Mouse (Mus musculus) granulocyte monocyte progenitor cell, adult 5-6 weeks (primary cell): Measurements from ENCODE around the gene Plekhg6. TPM values are rescaled to one million over a fixed set of nuclear protein-coding genes. Genes with fewer than 3 reads are reported as not detected.
A peak's percentile ranks its signal among the peaks of the same experiment; 100 is the strongest.

Experiments used
- ATAC-seq: replicated peaks from 2 replicates; pipeline ENCODE4 v1.8.0; 2016; ENCODE audit warnings: mild to moderate bottlenecking, moderate TSS enrichment, inconsistent platforms; ENCODE audit not compliant: poor library complexity, severe bottlenecking
- total RNA-seq, 2 experiments: library from RNA; stranded (forward) in 1 of 2; stranded (reverse) in 1 of 2; fragments of 200-712, 200-1000 nt in 1 of 2; fragments of >200 nt in 1 of 2; fragmentation: Nextera tagmentation in 1 of 2; gene quantifications; 2 replicates each; pipeline ENCODE4 v1.2.3; 2014 to 2017

The Plekhg6 gene
- total RNA-seq, 2 experiments from 2014 or later = not detected

DNA sequence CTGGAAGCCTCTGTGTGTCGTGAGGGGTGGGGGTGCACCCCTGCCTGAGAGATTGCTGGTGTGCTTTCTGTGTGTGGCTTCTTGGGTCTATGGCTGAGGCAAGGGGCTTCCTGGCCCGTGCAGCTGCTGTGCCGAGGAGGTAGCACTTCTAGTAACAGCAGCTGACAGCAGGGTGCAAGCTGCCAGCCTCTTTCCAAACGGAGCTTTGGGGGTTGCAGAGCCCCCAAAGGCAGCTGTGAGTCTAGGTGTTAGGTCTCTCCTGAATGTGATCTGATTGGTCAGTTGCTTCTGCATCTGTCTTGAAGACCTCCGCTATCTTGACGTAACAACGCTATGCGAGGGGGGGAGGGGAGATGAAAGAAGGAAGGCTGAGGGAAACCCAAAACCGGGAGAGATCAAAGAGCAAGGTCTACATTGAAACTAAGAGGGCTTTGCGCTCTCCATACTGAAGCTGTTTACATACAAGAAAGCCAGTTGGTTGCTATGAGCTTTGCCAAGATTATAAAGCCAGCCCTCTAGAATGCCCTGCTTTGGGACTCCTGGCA, 25.3 kb downstream of the Plekhg6 start:
- no peak for ATAC-seq

DNA sequence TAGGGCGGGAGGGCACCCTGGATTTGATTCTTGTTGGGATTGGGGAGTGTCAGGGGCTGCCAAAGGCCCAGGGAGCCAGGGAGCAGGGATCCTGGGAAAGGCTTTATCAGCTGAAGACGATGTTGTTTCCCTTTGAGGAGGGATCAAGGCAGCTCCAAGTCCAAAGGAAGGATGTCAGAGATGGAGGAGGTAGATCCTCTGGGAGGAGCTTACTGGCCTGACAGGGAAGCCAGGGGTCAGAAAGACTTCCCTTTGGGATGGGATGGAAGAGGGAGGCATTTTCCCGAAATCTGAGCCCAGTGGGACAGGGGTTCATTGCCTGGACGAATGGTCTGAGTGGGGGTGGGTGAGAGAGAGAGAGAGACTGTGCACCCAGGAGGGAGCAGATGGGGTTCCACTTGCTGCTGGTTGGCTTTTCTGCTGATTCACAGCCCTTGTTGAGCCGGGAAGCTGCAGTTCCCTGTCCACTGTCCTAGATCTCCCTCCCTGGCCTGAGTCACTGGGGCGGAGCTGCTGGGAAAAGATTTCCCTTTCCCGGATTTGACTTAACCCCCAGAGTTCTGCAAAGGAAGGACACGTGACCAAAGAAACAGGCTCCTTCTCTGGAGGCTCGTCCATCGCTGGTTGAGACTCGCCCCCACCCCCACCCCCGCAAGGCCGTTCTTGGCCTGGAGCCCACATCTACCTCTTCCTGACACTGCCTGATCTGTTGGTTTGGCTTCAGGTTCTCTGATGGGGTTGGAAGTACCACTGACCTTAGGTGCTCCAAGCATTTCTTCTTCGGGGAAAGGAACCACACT, 26.0 kb downstream of the Plekhg6 start:
- ATAC-seq = peak; percentile 8; the same call in 1 of the 2 replicates

DNA sequence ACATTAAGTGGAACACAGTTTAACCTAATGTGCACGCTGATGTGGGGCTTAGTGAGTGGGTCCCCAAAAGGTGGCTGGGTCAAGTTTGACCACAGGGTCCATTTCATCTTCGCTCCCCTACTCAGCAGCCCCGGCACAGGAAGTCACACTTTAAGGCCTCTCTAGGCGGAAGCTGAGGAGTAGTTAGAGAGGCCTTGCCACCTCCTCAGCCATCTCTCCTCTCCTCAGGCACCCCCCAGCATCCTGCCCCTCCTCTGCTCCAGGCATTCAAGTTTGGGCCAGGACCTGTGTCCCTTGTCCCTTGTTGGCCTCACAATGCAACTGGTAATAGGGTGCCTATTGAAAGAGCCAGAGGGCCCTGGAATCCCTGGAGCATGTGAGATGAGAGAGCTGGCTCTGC, 26.9 kb downstream of the Plekhg6 start:
- no peak for ATAC-seq

DNA sequence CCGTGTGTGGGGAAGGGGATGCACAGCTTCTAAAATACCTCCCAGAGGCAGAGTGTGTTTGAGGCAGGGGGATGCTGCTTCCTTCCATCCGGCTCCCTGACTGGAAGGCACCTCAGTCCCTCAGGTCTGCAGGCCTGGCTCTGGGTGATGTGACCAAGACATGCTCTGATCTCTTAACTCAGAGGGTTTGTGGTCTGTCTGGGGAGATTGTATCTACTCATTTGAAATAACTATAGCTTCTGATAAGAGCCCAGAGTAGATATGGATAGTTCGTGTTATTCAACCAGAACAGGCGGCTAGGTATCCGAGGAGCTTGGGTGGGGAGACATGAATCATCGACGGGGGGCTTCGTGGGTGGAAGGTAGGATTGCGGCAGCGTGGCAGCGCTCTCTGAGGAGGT, 27.4 kb downstream of the Plekhg6 start:
- ATAC-seq = no peak

DNA sequence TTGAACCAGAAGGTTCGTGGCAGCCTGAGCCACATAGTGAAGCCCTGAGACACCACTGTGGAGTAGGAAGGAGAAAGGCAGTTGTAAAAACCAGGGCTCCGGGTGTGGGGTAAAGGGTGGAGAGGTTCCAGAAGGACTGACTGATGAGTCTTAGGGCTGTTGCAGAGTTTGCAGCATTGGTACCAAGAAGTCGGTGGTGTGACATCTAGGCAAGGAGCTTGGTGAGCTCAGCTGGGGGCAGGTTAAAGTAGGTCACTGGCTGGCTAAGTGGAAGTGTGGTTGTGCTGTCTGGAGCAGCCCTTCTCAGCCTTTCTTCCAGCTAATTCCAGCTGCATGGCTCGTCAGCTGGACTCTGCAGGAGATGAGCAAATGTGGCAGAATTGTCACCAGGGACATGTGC, 27.8 kb downstream of the Plekhg6 start:
- ATAC-seq = no peak

DNA sequence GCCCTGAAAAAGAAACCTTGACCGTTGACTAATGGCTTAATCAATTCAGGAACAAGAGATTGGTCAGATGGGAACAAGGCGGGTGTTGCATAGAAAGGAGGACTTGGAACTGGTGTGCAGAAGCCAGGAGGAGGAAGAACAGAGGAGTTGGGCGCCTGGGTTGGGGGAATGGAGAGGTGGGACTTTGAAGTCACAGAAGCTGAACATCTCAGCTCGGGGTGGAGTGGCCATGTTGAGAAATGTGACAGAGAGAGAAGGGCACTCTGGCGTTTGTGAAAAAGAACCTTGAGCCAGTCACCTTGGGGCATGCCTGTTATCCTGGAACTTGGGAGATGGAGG, 28.6 kb downstream of the Plekhg6 start:
- no peak for ATAC-seq

DNA sequence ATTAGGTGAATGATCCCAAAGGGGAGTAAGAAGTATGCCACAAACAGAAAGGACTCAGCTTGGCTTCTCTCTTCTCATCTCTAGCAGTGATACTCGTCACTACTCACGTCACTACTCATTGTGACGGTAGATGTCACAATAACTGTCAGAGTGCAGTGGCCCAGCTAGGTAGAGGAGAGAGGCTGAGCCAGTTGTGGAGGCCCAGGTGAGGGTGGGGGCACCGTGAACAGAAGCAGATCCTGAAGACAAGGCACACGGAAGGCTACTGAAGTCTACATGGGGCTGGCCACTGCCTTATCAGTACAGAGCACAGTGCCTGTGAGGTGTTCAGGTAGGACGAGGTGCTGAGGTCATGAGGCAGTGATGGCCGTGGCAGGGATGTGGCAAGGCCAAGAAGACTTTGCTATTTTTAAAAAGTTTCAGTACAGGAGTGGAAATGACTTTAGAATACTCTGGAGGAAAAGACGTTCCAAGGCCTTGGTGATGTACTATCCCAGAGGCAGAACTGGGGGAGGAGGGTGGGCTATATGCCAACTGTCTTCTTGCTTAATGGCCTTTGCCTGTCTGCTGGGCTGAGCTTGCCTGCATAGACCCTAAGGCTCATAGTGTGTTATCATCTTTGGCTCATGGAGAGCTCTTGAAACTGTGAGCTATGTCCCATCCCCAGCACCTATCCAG, 29.1 kb downstream of the Plekhg6 start:
- ATAC-seq = peak; percentile 26

DNA sequence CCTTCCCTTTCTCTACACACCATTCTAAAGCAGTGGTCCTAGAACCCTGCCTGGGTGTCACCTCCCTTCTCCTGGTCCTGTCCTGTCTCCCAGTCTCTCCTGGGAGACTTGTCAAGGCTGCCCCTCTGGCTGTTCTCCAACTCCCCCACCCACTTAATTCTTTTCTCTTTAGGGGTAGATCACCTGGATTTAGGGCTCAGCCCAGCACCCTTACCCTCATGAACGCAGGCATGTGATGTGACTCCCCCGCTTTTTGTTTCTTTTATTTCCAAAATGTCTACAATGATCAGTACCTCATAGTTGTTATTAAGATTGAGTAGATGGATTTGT, 29.6 kb downstream of the Plekhg6 start:
- no peak for ATAC-seq

DNA sequence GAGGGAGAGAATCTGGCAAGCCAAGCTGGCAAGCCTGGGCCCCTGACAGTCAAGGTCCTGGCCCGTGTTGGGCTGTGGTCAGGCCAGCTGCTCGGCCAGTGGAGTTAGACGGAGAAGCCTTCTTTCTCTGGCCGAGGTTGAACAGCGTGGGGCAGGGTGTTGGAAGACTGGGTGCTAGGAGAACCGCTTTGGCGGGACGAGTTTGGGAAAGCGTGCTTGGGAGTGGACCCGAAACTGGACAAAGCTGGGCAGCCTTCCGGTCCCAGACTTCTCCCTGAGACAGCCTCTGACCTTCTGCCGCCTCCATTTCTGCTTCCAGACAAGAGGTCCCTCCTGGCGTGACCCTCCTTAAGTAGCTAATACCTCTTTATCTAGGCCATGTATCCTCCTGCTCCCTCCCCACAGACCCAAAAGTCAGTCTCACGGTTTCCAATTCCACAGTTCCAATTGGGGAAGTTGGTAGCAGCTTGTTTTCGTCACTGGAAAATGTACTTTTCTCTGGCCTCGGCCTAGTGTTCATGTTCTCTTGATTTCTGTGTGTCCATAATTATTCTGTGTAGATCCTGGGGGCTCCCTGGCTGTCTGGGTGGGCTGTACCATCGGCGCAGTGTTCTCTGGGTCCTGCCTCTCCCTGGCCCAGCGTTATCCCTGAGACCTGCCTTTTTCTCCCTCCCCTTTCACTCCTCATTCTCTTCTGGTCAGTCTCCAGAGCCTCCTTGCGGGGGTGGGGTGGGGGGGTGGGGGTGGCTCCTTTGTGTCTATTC, 30.2 kb downstream of the Plekhg6 start:
- ATAC-seq = peak; percentile 21

DNA sequence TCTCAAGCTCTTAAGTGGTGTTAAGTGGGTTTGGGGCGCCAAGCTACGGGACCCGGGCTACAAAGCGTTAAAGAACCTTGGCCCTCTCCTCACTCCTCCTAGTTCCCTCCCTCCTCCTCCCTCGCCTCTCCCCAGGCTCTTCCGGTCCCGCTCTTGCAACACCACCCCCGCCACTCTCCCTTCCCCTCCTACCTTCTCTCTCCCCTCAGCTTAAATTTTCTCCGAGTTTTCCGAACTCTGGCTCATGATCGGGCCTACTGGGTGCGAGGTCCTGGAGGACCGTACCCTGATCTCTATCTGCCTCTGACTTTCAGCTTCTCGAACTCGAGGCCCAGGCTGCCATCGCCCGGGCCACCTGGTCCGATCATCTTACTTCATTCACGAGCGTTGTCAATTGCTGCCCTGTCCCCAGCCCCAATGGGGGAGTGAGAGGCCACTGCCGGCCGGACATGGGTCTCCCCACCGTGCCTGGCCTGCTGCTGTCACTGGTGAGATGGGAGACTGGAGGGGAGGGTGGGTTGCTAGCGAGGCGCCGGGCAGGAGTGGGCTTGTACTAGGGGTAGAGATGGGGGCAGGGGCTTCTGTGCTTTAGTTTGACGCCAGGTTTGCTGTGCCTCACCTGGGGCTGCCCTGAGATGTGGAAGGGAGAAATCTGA, 30.9 kb downstream of the Plekhg6 start:
- peak; percentile 67 for ATAC-seq

DNA sequence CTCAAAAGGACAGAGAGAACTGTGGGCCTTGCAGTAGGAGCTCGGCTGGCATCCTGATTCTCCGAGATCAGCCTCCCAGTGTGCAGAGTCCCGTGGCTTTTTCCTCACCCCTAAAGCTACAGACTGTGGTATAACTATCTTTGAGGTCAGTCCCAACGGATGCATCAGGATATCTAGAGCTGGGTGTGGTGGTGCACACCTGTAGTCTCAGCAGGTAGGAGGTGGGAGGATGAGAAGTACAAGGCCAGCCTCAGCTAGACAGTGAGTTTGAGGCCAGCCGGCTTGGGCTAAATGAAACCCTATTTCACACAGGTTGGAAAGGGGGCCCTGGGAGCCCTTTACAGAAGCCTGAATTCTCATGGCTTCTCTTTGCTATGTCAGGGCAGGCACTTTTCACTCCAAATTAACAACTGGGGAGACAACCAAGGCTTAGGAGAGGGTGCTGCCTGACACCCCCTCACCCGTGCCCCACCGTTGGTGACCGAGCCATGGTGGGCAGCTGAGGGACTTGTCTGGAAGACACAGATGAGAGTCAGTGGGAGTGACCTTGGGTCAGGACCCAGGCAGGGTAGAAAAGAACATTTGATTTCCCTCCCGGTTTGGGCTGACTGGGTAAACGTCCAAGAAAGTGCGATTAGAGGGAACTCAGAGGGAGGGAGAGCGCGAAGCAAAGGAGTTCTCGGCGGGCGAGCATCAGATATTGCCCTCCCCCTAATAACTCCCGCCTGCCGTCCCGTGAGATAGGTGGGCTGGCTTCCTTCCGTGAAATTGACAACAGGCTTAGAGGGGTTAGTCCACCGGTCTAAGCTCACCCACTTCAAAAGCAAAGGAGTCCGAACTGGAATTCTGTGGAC, 31.6 kb downstream of the Plekhg6 start, which contains the start of gene Tnfrsf1a:
Gene Tnfrsf1a, plus strand, starts transcription at position 642 of the 854 bp plus-strand sequence.
- ATAC-seq = peak; percentile 8; the same call in 1 of the 2 replicates

DNA sequence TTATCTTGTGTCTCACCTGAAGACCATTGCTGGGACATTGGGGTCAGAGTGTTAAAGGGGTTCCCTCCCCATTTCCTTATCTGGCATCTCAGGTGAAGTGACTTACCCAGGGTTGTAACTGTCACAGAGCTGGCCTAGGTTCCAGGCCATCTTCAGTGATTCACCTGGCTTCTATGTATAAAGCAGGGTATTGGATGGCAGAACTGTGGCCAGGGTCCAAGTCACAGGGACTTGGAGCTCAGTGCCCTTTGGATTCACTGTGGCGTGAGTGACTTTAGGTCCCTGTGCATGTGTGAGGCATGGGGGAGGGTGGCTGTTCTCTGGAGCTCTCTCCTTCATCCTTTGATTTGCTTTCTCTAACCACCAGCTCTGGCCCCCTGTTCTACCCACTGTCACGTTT, 34.6 kb downstream of the Plekhg6 start:
- ATAC-seq = no peak

DNA sequence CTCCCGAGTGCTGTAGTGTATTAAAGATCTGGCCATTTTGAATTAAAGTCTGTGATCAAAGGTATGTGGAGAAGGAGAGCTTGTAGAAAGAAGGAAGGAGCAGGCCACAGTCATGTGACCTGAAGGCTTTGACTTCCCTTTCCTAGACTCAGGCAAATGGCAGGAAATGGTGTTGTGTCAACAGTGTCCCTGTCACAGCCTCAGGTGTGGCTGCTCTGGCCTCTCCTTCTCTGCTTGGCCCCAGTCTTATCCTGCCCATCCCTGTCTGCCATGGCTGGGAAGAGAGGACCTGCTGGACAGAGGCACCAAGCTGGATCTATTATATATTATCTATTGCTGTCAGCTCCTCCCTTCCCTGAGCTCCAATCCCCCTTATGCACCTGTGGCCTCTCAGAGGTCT, 35.0 kb downstream of the Plekhg6 start:
- ATAC-seq = peak; percentile 29

DNA sequence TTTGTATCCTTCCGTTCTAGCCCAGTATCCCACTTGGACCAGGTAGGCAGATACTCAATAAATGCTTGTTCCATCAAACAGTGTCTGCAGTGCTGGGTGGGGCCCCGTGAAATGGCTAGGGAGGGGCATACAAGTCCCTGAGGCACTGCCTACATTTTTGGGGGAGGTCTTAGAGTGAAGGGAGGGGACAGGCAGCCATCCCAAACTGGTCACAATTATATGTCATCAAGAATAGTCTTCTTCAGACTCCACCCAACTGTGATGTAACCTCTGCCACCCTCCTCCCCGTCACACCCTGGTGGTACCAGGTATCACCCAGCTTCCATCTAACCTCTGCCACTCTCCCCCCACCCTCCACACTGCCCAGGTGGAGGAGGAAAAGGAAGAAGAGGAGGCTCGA, 35.7 kb downstream of the Plekhg6 start:
- peak; percentile 11 for ATAC-seq

DNA sequence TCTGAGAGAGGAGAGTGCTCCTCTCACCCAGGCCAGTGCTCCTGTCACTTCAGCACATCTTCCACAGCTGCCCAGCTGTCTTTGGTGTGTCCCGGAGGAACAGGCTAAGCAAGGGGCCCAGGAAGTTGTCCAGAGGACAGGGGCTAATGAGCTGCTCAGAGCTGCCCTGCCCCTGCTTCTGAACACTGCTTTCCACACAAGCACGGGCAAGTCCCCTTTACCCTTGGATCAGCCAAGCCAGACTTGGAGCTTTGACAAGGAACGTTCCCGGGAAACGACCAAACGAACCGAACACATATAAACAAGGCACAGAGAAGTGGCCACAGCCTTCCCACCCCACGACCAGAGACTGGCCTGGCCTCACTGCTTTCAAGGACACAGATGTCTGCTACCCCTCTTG, 36.5 kb downstream of the Plekhg6 start:
- ATAC-seq = no peak

DNA sequence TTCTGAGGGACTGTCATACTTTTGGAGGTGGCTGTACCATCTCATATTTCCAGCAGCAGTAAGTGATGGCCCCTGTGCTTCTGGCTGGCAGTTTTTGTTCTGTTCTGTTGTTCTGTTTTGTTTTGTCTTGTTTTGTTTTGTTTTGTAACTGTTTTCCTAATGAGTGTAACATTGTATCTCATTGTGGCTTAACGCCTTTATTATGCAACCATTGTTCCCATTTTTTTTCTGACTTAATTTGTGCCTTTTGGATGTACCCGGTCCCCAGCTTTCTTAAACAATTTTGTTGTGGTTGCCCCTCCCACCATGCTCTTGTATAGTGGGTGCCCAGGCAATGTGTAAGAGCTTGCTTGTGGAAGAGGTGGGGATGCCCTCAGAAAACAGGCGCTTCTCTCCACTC, 38.4 kb downstream of the Plekhg6 start:
- peak; percentile 46 for ATAC-seq

DNA sequence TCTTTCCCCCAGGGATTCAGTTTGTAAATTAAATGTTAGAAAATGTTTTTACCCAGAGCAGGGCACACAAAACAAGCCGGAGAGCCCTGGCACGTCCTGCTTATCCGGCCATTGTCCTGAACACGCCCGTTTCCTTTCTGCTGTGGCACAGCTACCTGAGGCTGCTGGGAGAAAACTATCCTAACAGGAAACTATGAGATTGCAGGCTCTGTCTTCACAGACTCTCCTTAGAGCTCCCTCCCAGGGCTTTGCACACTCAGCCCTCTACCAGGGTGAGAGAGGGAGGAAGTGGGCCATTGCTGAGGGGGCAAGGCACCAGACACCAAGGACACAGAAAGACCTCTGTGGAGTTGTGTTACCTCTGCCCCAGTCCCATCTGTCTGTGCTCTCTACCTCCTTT, 40.3 kb downstream of the Plekhg6 start:
- peak; percentile 57 for ATAC-seq

DNA sequence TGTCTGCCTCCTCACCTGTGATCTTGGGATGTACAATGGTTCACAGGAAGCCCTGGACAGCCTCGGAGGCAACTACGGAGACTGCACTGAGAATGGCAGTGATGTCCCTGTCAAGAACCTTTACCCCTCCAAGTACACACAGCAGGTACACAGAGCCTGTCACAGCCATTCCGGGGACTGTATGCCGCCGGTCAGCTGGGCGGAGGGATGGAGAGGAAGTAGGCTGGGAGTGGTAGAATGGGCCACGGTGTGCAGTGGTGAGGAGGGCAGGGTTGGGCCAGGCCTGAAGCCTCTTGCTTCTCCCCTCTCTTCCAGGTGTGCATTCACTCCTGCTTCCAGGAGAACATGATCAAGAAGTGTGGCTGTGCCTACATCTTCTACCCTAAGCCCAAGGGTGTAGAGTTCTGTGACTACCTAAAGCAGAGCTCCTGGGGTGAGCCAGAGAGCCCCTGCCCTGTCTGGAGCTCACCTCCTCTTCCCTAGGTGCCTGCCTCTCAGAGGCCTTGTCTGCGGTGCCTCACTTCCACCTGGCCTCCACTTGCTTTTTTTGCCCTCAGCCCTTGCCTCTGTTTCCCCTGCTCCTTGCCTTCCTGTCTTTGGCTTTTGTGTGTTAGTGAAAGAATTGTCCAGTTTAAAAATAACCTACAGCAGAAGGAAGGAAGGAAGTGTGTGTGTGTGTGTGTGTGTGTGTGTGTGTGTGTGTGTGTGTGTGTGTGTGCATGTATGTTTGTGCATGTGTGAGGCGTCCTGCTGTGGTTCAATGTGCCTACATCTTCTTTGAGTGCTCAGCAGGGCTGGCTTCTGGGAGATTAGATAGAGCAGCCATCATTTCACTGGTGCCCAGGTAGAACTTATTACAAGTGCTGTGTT, 41.6 kb downstream of the Plekhg6 start:
- ATAC-seq = no peak

DNA sequence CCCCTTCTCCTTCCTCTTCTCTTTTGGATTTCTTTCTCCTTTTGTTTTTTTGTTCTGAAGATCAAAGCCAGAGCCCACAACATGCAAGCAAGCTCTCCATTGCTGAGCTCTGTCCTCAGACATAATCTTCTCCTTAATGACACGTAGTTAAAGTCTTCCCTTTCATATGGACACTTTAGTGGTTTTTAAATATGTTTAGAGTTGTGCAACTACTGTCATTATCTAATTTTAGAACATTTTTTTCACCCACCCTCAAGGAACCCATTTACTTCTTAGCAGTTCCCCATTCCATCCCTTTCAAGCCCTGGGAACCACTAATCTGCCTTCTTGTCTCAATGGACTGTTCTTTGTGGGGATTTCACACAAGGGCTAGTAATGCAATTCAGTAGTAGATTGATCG, 46.2 kb downstream of the Plekhg6 start:
- ATAC-seq = peak; percentile 50
